Mouse (Mus musculus) forebrain, embryonic 16.5 days (tissue): Measurements from ENCODE around the gene Lin7a. TPM values are rescaled to one million over a fixed set of nuclear protein-coding genes. Genes with fewer than 3 reads are reported as not detected.

ENCODE experiments used
- ATAC-seq: fragments of 200-750 bp; cut with Nextera tagmentation; 2 replicates; pipeline ENCODE4 v1.8.0; 2017; ENCODE audit warnings: mild to moderate bottlenecking, moderate library complexity
- H3K27ac ChIP-seq: fragments of 300-500 bp; sonication (generic); 2 replicates; pipeline ENCODE4 v1.5.1; 2014; ENCODE audit warnings: low read length, control low read depth
- H3K27me3 ChIP-seq: fragments of 300-500 bp; sonication (generic); replicated peaks from 2 replicates; pipeline ENCODE4 v1.6.1; 2014; ENCODE audit warnings: low read length; ENCODE audit not compliant: control insufficient read depth, insufficient read depth
- H3K36me3 ChIP-seq: fragments of 300-500 bp; sonication (generic); 2 replicates; pipeline ENCODE4 v1.6.1; 2014; ENCODE audit not compliant: control insufficient read depth, insufficient read depth
- H3K4me1 ChIP-seq: fragments of 300-500 bp; sonication (generic); replicated peaks from 2 replicates; pipeline ENCODE4 v1.6.1; 2014; ENCODE audit warnings: low read length; ENCODE audit not compliant: control insufficient read depth, insufficient read depth
- H3K4me2 ChIP-seq: fragments of 300-500 bp; sonication (generic); 2 replicates; pipeline ENCODE4 v1.6.1; 2014; ENCODE audit warnings: mild to moderate bottlenecking, low read length, control low read depth
- H3K4me3 ChIP-seq: fragments of 300-500 bp; sonication (generic); replicated peaks from 2 replicates; pipeline ENCODE4 v1.5.1; 2014; ENCODE audit warnings: mild to moderate bottlenecking, low read length, control low read depth
- H3K9ac ChIP-seq: fragments of 300-500 bp; sonication (generic); replicated peaks from 2 replicates; pipeline ENCODE4 v1.6.1; 2014; ENCODE audit warnings: low read depth, low read length, control low read depth
- H3K9me3 ChIP-seq: fragments of 300-500 bp; sonication (generic); 2 replicates; pipeline ENCODE4 v1.6.1; 2016; ENCODE audit warnings: low read length; ENCODE audit not compliant: control insufficient read depth
- WGBS: fragments of 180-500 bp; shearing (Covaris S2); extraction: QIAGEN DNeasy Blood & Tissue Kit; methylation state at CpG from one replicate; pipeline ENCODE4 v1.1.7; 2014; 5-methylcytosine and 5-hydroxymethylcytosine counted together
- polyA plus RNA-seq: library from polyadenylated mRNA; unstranded; fragments of >200 nt; fragmentation: Nextera tagmentation; extraction: Ambion mirVana; gene quantifications from 2 replicates; pipeline ENCODE4 v1.2.1, GENCODE M21; 2015

The Lin7a gene
- polyA plus RNA-seq, 1 experiment from 2014 or later: 18.8 TPM

DNA sequence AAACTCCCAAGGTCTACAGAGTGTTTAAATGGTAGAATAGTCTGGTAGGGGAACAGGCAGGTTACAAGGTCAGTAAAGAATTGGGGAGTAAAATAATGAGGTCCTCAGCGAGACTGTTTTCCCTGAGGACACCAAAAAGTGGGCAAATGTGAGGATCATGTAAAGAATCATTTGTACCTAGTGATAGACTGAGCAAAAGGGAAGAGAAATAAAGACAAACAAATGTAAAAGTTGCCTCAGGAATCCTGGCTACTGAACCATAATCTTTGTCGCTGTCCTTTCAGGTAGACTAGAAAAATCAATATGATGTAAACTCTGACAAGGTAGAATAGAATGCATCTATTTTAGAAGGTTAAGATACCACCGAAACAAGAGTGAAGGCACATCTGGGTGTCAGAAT is 36.0 kb upstream of the Lin7a start:
- Histone ChIP-seq H3K27me3 (no peaks in the 10 kb centered on the region), H3K27ac (no peak overlapping the region), H3K4me2 (no peak overlapping the region), H3K4me1 (no peaks in the 10 kb centered on the region), H3K36me3 (no peaks in the 10 kb centered on the region), H3K4me3 (no peak overlapping the region), H3K9me3 (no peaks in the 10 kb centered on the region), H3K9ac (no peak overlapping the region)
- ATAC-seq: no peak
- WGBS: 87% methylated on average over 3 of the region's 3 CpGs

DNA sequence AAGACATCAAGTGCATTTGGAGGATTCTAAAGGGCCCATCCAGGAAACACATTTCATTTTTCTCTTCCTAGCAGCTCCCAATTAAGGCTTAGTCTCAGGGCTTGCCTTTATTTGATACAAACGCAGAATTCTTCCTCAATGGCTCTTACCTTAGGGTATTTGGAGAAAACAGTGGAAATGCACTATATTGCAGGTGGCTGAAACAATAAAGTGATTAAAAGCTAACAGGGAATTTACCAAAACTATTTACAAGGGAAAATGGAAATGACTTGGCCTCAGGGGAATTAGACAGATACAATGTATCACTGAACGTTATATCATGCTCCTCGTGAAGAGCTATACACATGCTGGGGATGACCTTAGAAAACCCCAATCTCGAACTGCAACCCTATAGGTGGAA is 35.3 kb upstream of the Lin7a start:
- no peak for ATAC-seq
- Histone ChIP-seq H3K27me3 (no peaks in the 10 kb centered on the region), H3K36me3 (no peaks in the 10 kb centered on the region), H3K4me3 (no peak overlapping the region), H3K4me1 (no peaks in the 10 kb centered on the region), H3K4me2 (no peak overlapping the region), H3K9ac (no peak overlapping the region), H3K27ac (no peak overlapping the region), H3K9me3 (no peaks in the 10 kb centered on the region)
- WGBS: 79% methylated on average over 4 of the region's 4 CpGs

DNA sequence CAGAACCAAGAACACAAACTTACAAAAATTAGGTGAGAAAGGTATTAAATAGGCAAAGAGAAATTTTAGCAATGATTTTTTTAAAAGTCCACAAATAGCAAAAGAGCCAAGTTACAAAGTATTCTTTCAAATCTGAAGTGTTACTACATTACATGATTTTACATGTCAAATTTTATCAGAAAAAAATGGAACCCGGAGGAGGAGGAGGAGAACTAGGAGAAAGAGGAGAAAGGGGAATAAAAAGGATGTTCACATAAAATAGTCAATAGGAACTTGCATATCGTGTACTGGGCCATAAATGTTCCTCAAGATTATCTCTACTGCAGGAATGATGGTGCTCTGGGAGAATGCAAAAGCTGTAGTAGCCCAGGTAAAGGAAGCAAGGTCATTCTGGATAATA is 34.4 kb upstream of the Lin7a start:
- ATAC-seq: no peak
- WGBS: 93% methylated on average over 2 of the region's 2 CpGs
- Histone ChIP-seq H3K4me1 (no peaks in the 10 kb centered on the region), H3K4me2 (no peak overlapping the region), H3K27ac (no peak overlapping the region), H3K27me3 (no peaks in the 10 kb centered on the region), H3K9me3 (no peaks in the 10 kb centered on the region), H3K4me3 (no peak overlapping the region), H3K9ac (no peak overlapping the region), H3K36me3 (no peaks in the 10 kb centered on the region)

DNA sequence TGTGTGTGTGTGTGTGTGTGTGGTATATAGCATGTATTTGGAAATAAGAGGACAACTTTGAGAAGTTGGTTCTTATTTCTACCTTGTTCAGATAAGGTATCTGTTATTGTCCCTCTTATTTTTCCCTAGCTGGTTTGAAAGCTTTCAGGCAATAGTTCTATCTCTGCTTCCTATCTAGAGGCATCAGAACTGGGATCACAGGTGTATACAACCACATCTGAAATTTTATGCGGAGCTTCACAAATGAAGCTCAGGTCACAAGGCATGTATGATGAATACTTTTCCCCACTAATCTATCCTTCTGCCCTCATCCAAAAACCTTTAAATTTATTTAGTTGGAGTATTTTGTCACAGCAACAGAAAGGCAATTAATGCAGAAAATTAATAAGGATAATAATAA is 33.8 kb upstream of the Lin7a start:
- Histone ChIP-seq H3K27ac (no peak overlapping the region), H3K4me3 (no peak overlapping the region), H3K9ac (no peak overlapping the region), H3K4me2 (no peak overlapping the region), H3K36me3 (no peaks in the 10 kb centered on the region), H3K27me3 (no peaks in the 10 kb centered on the region), H3K4me1 (no peaks in the 10 kb centered on the region), H3K9me3 (no peaks in the 10 kb centered on the region)
- 89% methylated on average over 1 of the region's 1 CpGs for WGBS
- no peak for ATAC-seq

DNA sequence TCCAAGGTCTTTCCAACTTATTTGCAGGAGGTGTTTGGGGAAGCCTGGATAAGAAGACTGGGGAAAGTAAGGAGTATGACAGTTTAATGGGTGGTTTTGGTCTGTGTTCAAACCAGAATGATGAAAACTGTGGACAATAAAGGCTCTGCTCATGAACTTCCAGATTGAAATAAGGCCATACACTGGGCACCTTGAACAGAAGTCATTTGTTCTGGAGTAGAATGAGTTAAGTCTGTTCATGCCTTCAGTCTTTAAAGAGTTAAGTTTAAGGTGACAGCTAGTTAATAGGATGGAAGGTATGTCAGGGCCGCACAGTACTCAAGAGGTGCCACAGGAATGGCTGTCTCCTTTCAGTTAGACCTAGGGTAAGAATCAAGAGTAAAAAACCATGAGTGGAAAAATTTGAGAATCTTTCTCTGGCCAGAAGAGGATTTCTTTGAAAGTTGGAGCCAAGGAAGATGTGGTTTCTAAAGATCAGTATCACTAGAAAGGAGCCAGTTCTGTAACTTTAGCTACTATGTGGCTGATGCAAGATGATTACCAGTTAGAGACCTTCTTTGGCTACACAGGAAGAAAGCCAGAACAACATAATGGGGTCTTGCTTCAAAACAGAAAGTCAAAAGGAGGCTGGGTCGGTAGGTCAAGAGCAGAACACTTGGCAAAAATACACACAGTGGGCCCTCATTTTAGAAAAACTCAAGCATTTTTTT is 33.2 kb upstream of the Lin7a start:
- H3K9me3 ChIP-seq: no peaks in the 10 kb centered on the region
- no peak overlapping the region for H3K4me2 ChIP-seq
- H3K27me3 ChIP-seq: no peaks in the 10 kb centered on the region
- H3K4me3 ChIP-seq: no peak overlapping the region
- 77% methylated on average over 2 of the region's 2 CpGs for WGBS
- H3K36me3 ChIP-seq: no peaks in the 10 kb centered on the region
- no peak for ATAC-seq
- H3K4me1 ChIP-seq: no peaks in the 10 kb centered on the region
- no peak overlapping the region for H3K27ac ChIP-seq
- H3K9ac ChIP-seq: no peak overlapping the region

DNA sequence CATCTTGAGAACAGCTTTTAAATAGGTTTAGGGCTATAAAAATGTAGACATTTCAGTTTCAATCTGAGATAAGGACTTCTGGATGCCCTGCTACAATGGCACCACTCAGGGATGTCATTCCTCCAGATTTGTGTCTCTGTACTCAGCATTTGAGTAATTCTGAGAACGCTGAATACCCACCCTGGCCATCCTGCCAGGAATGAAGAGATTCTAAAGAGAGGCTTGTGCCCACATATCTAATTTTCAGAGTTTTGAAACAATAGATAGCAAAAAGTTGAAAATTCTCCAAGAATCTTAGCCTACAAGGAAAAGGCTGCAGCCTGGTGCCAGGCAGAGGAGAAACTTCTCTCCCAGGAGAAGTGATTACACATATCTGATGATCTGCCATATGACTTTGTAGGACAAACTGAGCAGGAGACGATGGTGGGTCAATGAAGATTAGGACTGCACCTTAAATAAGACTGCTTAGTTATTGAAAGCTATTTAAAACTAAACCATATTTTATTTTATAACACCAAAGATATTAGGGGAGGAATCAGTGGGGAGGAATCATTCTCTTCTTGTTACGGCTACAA is 32.5 kb upstream of the Lin7a start:
- H3K9me3 ChIP-seq: no peaks in the 10 kb centered on the region
- no peaks in the 10 kb centered on the region for H3K4me1 ChIP-seq
- 92% methylated on average over 3 of the region's 3 CpGs for WGBS
- H3K9ac ChIP-seq: no peak overlapping the region
- no peaks in the 10 kb centered on the region for H3K36me3 ChIP-seq
- no peak overlapping the region for H3K4me2 ChIP-seq
- ATAC-seq: no peak
- no peak overlapping the region for H3K4me3 ChIP-seq
- no peak overlapping the region for H3K27ac ChIP-seq
- H3K27me3 ChIP-seq: no peaks in the 10 kb centered on the region

DNA sequence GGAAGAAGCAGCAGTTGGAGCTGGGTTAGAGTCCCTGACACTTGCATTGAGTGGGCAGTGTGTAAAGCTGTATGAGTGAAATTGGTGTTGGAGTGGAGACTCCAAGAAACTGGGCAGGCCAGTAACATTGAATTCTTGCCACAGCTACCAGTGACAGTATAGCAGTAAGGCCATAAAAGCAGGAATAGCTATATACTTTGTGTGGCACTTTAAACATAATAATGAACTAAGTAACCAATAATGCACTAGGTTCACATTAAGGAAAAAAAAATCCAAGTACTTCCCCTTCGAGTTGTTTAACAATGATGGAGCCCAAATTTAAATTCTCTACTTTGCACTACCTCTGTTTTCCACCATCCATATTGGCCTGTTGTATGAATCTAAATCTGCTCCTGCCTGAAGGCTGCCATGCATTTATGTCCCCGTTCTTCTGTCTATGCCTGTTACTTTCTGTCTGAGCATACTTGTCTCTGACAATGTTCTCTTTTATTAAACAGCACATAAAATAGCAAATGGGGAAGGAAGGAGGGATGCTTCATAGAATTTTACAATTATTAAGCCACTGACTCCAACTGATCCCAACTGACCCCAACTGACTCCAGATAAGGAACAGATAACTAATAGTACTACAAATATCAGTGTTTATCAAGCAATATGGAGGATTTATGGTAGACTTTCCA is 31.7 kb upstream of the Lin7a start:
- Histone ChIP-seq H3K27me3 (no peaks in the 10 kb centered on the region), H3K27ac (no peak overlapping the region), H3K4me3 (no peak overlapping the region), H3K4me2 (no peak overlapping the region), H3K4me1 (no peaks in the 10 kb centered on the region), H3K36me3 (no peaks in the 10 kb centered on the region), H3K9me3 (no peaks in the 10 kb centered on the region), H3K9ac (no peak overlapping the region)
- WGBS: 81% methylated on average over 2 of the region's 2 CpGs
- no peak for ATAC-seq

DNA sequence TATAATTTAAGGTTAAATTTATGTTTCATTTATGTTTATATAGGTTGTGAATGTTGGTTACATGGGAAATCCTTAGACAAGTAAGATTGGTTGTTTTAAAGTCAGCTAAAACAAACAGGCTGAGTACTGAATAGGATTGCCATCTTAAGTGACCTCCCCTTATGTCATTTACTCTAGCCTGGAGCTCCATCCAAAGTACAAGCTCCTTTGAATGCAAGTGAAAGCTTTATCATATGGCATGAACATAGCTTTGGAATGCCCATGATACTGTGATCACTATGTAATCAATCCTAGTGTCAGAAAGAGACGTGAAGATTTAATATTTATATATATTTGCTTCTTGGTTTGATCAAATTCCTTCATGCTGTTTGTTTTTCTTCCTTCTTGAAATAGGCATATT is 31.0 kb upstream of the Lin7a start:
- Histone ChIP-seq H3K36me3 (no peaks in the 10 kb centered on the region), H3K27me3 (no peaks in the 10 kb centered on the region), H3K4me3 (no peak overlapping the region), H3K4me1 (no peaks in the 10 kb centered on the region), H3K9ac (no peak overlapping the region), H3K9me3 (no peaks in the 10 kb centered on the region), H3K27ac (no peak overlapping the region), H3K4me2 (no peak overlapping the region)
- 84% methylated on average over 1 of the region's 1 CpGs for WGBS
- no peak for ATAC-seq

DNA sequence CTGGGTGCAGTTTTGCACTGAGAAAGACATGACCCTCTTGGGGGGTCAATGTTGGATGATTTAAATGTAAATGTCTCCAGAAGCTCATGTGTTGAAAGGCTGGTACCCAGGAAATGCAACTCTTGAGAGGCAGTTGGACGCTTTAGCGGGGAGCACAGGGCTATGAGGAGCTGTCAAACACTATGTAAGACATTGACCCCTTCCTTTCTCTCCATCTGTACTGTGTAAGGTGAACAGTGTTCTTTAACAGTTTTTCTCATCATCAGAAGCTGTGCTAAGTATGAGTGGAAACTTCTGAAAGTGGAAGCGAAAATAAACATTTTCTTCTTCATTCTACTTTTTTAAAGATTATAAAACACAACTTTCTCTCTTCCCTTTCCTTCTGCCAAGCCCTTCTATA is 30.5 kb upstream of the Lin7a start:
- Histone ChIP-seq H3K36me3 (no peaks in the 10 kb centered on the region), H3K9me3 (no peaks in the 10 kb centered on the region), H3K27me3 (no peaks in the 10 kb centered on the region), H3K4me3 (no peak overlapping the region), H3K9ac (no peak overlapping the region), H3K4me1 (no peaks in the 10 kb centered on the region), H3K4me2 (no peak overlapping the region), H3K27ac (no peak overlapping the region)
- WGBS: 94% methylated on average over 3 of the region's 3 CpGs
- no peak for ATAC-seq
